Mouse (Mus musculus) MEL (cell line): ENCODE results near the gene Golm1. TPM values are rescaled to one million over a fixed set of nuclear protein-coding genes. Genes with fewer than 3 reads are reported as not detected.

Source experiments
- DNase-seq: peaks from one replicate; pipeline ENCODE4 v3.0.0; 2011; ENCODE audit warnings: low read depth, low spot score
- H3K27ac ChIP-seq: 2 replicates; pipeline ENCODE4 v1.5.1; 2012; ENCODE audit warnings: low read depth, mild to moderate bottlenecking, control low read depth, low read length, moderate library complexity; ENCODE audit not compliant: control insufficient read depth
- H3K27me3 ChIP-seq, 2 experiments: fragments of 150-350 bp in 1 of 2; sonication (generic) in 1 of 2; 2 replicates each; pipeline ENCODE4 v1.6.1; 2012; ENCODE audit warnings: low read length in 2 of 2, mild to moderate bottlenecking in 2 of 2, improper control_type of control experiment in 1 of 2, moderate library complexity in 1 of 2; ENCODE audit not compliant: insufficient read depth in 2 of 2, control insufficient read depth in 1 of 2
- H3K36me3 ChIP-seq, 2 experiments: 2 replicates each; pipeline ENCODE4 v1.6.1; 2012 to 2014; ENCODE audit warnings: low read length in 2 of 2, improper control_type of control experiment in 1 of 2, inconsistent platforms in 1 of 2, mild to moderate bottlenecking in 1 of 2; ENCODE audit not compliant: insufficient read depth in 2 of 2, control insufficient read depth in 1 of 2
- H3K4me1 ChIP-seq, 2 experiments: fragments of 150-350 bp in 1 of 2; sonication (generic) in 1 of 2; 2 replicates each; pipeline ENCODE4 v1.6.1; 2012; ENCODE audit warnings: low read length in 2 of 2, improper control_type of control experiment in 1 of 2, mild to moderate bottlenecking in 1 of 2; ENCODE audit not compliant: insufficient read depth in 2 of 2, control insufficient read depth in 1 of 2
- H3K4me3 ChIP-seq, 2 experiments: fragments of 150-350 bp in 1 of 2; sonication (generic) in 1 of 2; 2 replicates each; pipeline ENCODE4 v1.5.1; 2012; ENCODE audit warnings: low read depth in 2 of 2, low read length in 2 of 2, mild to moderate bottlenecking in 2 of 2, moderate library complexity in 2 of 2, control low read depth in 1 of 2, improper control_type of control experiment in 1 of 2; ENCODE audit not compliant: control insufficient read depth in 1 of 2, insufficient read depth in 1 of 2
- H3K79me2 ChIP-seq: 2 replicates; pipeline ENCODE4 v1.6.1; 2012; ENCODE audit warnings: mild to moderate bottlenecking, low read length, moderate library complexity; ENCODE audit not compliant: control insufficient read depth, poor library complexity, insufficient read depth
- H3K9ac ChIP-seq: 2 replicates; pipeline ENCODE4 v1.6.1; 2012; ENCODE audit warnings: low read depth, mild to moderate bottlenecking, control low read depth, low read length, moderate library complexity; ENCODE audit not compliant: control insufficient read depth, poor library complexity, severe bottlenecking
- H3K9me3 ChIP-seq: fragments of 150-350 bp; sonication (generic); replicated peaks from 2 replicates; pipeline ENCODE4 v1.6.1; 2012; ENCODE audit warnings: mild to moderate bottlenecking, low read length, improper control_type of control experiment, moderate library complexity; ENCODE audit not compliant: insufficient read depth
- BHLHE40 ChIP-seq: IDR thresholded peaks from 2 replicates; pipeline ENCODE4 v1.6.1; 2012; ENCODE audit warnings: low read depth, mild to moderate bottlenecking, inconsistent platforms, low read length, improper control_type of control experiment, borderline replicate concordance
- CHD1 ChIP-seq: IDR thresholded peaks from 2 replicates; pipeline ENCODE4 v1.6.1; 2012; ENCODE audit warnings: low read depth, mild to moderate bottlenecking, inconsistent platforms, low read length, improper control_type of control experiment
- CHD2 ChIP-seq: IDR thresholded peaks from 2 replicates; pipeline ENCODE4 v1.6.1; 2011; ENCODE audit warnings: low read length, improper control_type of control experiment
- CTCF ChIP-seq, 3 experiments: IDR thresholded peaks in 2 of 3; conservative IDR thresholded peaks in 1 of 3; 2 replicates each; pipeline ENCODE4 v1.5.1; 2011 to 2012; ENCODE audit warnings: low read length in 3 of 3, low read depth in 2 of 3, mild to moderate bottlenecking in 2 of 3, improper control_type of control experiment in 1 of 3, inconsistent platforms in 1 of 3, mixed read lengths in 1 of 3, moderate library complexity in 1 of 3; ENCODE audit not compliant: control insufficient read depth in 1 of 3, insufficient read depth in 1 of 3, poor library complexity in 1 of 3, severe bottlenecking in 1 of 3
- E2F4 ChIP-seq: IDR thresholded peaks from 2 replicates; pipeline ENCODE4 v1.6.1; 2011; ENCODE audit warnings: low read depth, low read length, improper control_type of control experiment, borderline replicate concordance
- ETS1 ChIP-seq: IDR thresholded peaks from 2 replicates; pipeline ENCODE4 v1.6.1; 2012; ENCODE audit warnings: low read depth, mild to moderate bottlenecking, inconsistent platforms, low read length, improper control_type of control experiment, moderate library complexity
- GATA1 ChIP-seq: IDR thresholded peaks from 2 replicates; pipeline ENCODE4 v1.6.1; 2011; ENCODE audit warnings: low read depth, low read length, improper control_type of control experiment
- KAT2A ChIP-seq: conservative IDR thresholded peaks from 2 replicates; pipeline ENCODE4 v1.6.1; 2012; ENCODE audit warnings: low read depth, low read length, improper control_type of control experiment, inconsistent platforms
- MAFK ChIP-seq: IDR thresholded peaks from 2 replicates; pipeline ENCODE4 v1.6.1; 2011; ENCODE audit warnings: low read depth, mild to moderate bottlenecking, low read length, improper control_type of control experiment, borderline replicate concordance
- MAX ChIP-seq: IDR thresholded peaks from 2 replicates; pipeline ENCODE4 v1.6.1; 2011; ENCODE audit warnings: low read length, improper control_type of control experiment
- MEF2A ChIP-seq: IDR thresholded peaks from 2 replicates; pipeline ENCODE4 v1.6.1; 2014; ENCODE audit warnings: low read depth, mild to moderate bottlenecking, inconsistent platforms, low read length, improper control_type of control experiment; ENCODE audit not compliant: poor library complexity, insufficient replicate concordance, severe bottlenecking; ENCODE audit errors: extremely low read depth
- MXI1 ChIP-seq: IDR thresholded peaks from 2 replicates; pipeline ENCODE4 v1.6.1; 2011; ENCODE audit warnings: mild to moderate bottlenecking, low read depth, low read length, improper control_type of control experiment
- POLR2A ChIP-seq, 2 experiments: IDR thresholded peaks; 2 replicates each; pipeline ENCODE4 v1.6.1; 2011 to 2012; ENCODE audit warnings: low read length in 2 of 2, mild to moderate bottlenecking in 2 of 2, control low read depth in 1 of 2, improper control_type of control experiment in 1 of 2, low read depth in 1 of 2, moderate library complexity in 1 of 2; ENCODE audit not compliant: control insufficient read depth in 1 of 2, insufficient read depth in 1 of 2, poor library complexity in 1 of 2
- POLR2AphosphoS2 ChIP-seq: IDR thresholded peaks from 2 replicates; pipeline ENCODE4 v1.6.1; 2011; ENCODE audit warnings: low read length, improper control_type of control experiment
- RCOR1 ChIP-seq: IDR thresholded peaks from 2 replicates; pipeline ENCODE4 v1.6.1; 2012; ENCODE audit warnings: low read depth, mild to moderate bottlenecking, inconsistent platforms, low read length, improper control_type of control experiment
- TBP ChIP-seq: IDR thresholded peaks from 2 replicates; pipeline ENCODE4 v1.8.0; 2011; ENCODE audit warnings: low read depth, low read length, improper control_type of control experiment
- TCF12 ChIP-seq: IDR thresholded peaks from 2 replicates; pipeline ENCODE4 v1.6.1; 2014; ENCODE audit warnings: low read depth, mild to moderate bottlenecking, inconsistent platforms, low read length, improper control_type of control experiment, moderate library complexity
- UBTF ChIP-seq: IDR thresholded peaks from 2 replicates; pipeline ENCODE4 v1.6.1; 2012; ENCODE audit warnings: low read depth, mild to moderate bottlenecking, inconsistent platforms, low read length, improper control_type of control experiment, moderate library complexity, borderline replicate concordance; ENCODE audit not compliant: insufficient read depth
- USF2 ChIP-seq, 2 experiments: IDR thresholded peaks; 2 replicates each; pipeline ENCODE4 v1.6.1; 2011 to 2012; ENCODE audit warnings: improper control_type of control experiment in 2 of 2, low read length in 2 of 2, borderline replicate concordance in 1 of 2, inconsistent platforms in 1 of 2, low read depth in 1 of 2, mild to moderate bottlenecking in 1 of 2; ENCODE audit not compliant: insufficient read depth in 1 of 2
- ZC3H11A ChIP-seq: IDR thresholded peaks from 2 replicates; pipeline ENCODE4 v1.6.1; 2012; ENCODE audit warnings: low read depth, mild to moderate bottlenecking, inconsistent platforms, low read length, improper control_type of control experiment
- ZNF384 ChIP-seq: IDR thresholded peaks from 2 replicates; pipeline ENCODE4 v1.6.1; 2012; ENCODE audit warnings: low read depth, mild to moderate bottlenecking, inconsistent platforms, low read length, improper control_type of control experiment
- polyA plus RNA-seq, 2 experiments: library from polyadenylated mRNA; stranded (reverse) in 1 of 2; unstranded in 1 of 2; fragments of >175 nt in 1 of 2; fragments of >200 nt in 1 of 2; gene quantifications; 2 replicates each; pipeline versions ENCODE4 v1.2.1 to v1.2.4; 2012; ENCODE audit warnings: low replicate concordance in 2 of 2, low read depth in 1 of 2; ENCODE audit not compliant: insufficient read length in 2 of 2, insufficient read depth in 1 of 2, missing spikeins in 1 of 2
- total RNA-seq: library from RNA; depleted of rRNA; stranded (reverse); fragments of 300-350 nt; gene quantifications from 2 replicates; pipeline ENCODE4 v1.2.3, GENCODE M21; 2012

The Golm1 gene
- total and polyA plus RNA-seq, 3 experiments, result 22.1 to 26.8 TPM; not detected in 1

DNA sequence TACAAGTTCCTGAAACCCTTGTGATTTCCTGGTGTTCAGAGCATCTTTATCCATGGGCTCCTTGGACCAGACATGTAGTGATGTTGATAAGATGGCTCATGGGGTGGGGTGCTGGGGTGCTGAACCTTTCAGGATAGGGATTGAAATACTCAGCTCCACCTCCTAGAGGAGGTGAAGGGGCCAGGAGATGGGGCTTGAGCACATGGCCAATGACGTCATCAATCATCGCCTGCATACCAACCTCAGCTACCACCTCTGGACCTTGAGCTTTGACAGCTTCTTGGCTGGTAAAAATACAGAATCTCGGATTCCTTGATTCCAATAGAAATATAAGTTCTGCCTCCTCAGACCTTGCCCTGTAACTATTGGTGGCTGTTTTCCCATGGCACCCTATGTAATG is 30.1 kb downstream of the Golm1 start:
- Histone ChIP-seq H3K9me3 (no peaks in the 10 kb centered on the region), H3K27me3 (no peaks in the 10 kb centered on the region), H3K27ac (no peak overlapping the region), H3K4me1 (no peaks in the 10 kb centered on the region), H3K9ac (no peak overlapping the region), H3K79me2 (no peaks in the 10 kb centered on the region), H3K4me3 (no peak overlapping the region), H3K36me3 (peaks cover 0 to 3% of the 10 kb centered on the region in 2 experiments; a peak in 1 of 4 replicates)
- no peak for TF ChIP-seq MAX
- no peak for DNase-seq

GRCm38 (mm10) chr13:59642818-59643217 is 32.8 kb downstream of the Golm1 start:
- Histone ChIP-seq H3K4me3 (no peak overlapping the region), H3K4me1 (no peaks in the 10 kb centered on the region), H3K79me2 (no peaks in the 10 kb centered on the region), H3K27me3 (no peaks in the 10 kb centered on the region)
- TF ChIP-seq E2F4 (no peak), KAT2A (no peak), UBTF (no peak), MEF2A (no peak), RCOR1 (no peak), TBP (no peak), BHLHE40 (no peak), MAFK (no peak), MXI1 (no peak), CTCF (IDR thresholded peaks at IDR 0.05 in 2 of 3, conservative IDR thresholded peaks at IDR 0.05 in 1 of 3; ENCODE audit: control insufficient read depth in 1 of 3, insufficient read depth in 1 of 3, low read depth in 2 of 3, low read length in 3 of 3, poor library complexity in 1 of 3, severe bottlenecking in 1 of 3) (no peak), CHD2 (no peak), ETS1 (no peak), ZNF384 (no peak), TCF12 (no peak), POLR2AphosphoS2 (no peak), GATA1 (no peak), CHD1 (no peak), USF2 (IDR thresholded peaks at IDR 0.05; ENCODE audit: borderline replicate concordance in 1 of 2, insufficient read depth in 1 of 2, low read depth in 1 of 2, low read length in 2 of 2) (no peak), ZC3H11A (no peak), POLR2A (IDR thresholded peaks at IDR 0.05; ENCODE audit: control insufficient read depth in 1 of 2, insufficient read depth in 1 of 2, low read depth in 1 of 2, low read length in 2 of 2, poor library complexity in 1 of 2) (no peak)
- TF ChIP-seq, all 39 proteins: peak for 0
- no peak for DNase-seq
- Histone ChIP-seq H3K9ac (no peak overlapping the region), H3K9me3 (no peaks in the 10 kb centered on the region), H3K27ac (no peak overlapping the region), H3K36me3 (peaks cover 0 to 4% of the 10 kb centered on the region in 2 experiments; a peak in 1 of 4 replicates)
